Mouse (Mus musculus) CH12.LX (cell line): ENCODE data around the gene Hs1bp3. TPM values are rescaled to one million over a fixed set of nuclear protein-coding genes. Genes with fewer than 3 reads are reported as not detected.

ENCODE experiments used
- DNase-seq: peaks from one replicate; pipeline ENCODE4 v3.0.0-alpha.2; 2013; ENCODE audit errors: extremely low read depth
- H3K27ac ChIP-seq: 2 replicates; pipeline ENCODE4 v1.5.1; 2012; ENCODE audit warnings: low read depth, mild to moderate bottlenecking, control low read depth, moderate library complexity; ENCODE audit not compliant: insufficient read depth
- H3K27me3 ChIP-seq: replicated peaks from 2 replicates; pipeline ENCODE3; 2012; ENCODE audit warnings: inconsistent platforms
- H3K36me3 ChIP-seq, 2 experiments: replicated peaks in 1 of 2; 2 replicates each; pipeline versions ENCODE3 to v1.6.1; 2012; ENCODE audit warnings: inconsistent platforms in 1 of 2, low read length in 1 of 2, mild to moderate bottlenecking in 1 of 2, mixed read lengths in 1 of 2, moderate library complexity in 1 of 2; ENCODE audit not compliant: control insufficient read depth in 1 of 2, insufficient read depth in 1 of 2
- H3K4me1 ChIP-seq, 2 experiments: 2 replicates each; pipeline ENCODE4 v1.6.1; 2012; ENCODE audit warnings: inconsistent platforms in 1 of 2, moderate library complexity in 1 of 2; ENCODE audit not compliant: insufficient read depth in 2 of 2, control insufficient read depth in 1 of 2
- H3K4me2 ChIP-seq: 2 replicates; pipeline ENCODE4 v1.6.1; 2012; ENCODE audit warnings: low read depth, mild to moderate bottlenecking, control low read depth; ENCODE audit not compliant: poor library complexity, insufficient read depth, severe bottlenecking
- H3K4me3 ChIP-seq, 3 experiments: fragments of 150-350 bp in 1 of 3; sonication (generic) in 1 of 3; replicated peaks in 1 of 3; 2 replicates each; pipeline versions ENCODE3 to v1.5.1; 2011 to 2012; ENCODE audit warnings: low read depth in 2 of 3, low read length in 2 of 3, mild to moderate bottlenecking in 2 of 3, moderate library complexity in 2 of 3, control low read depth in 1 of 3, improper control_type of control experiment in 1 of 3, inconsistent platforms in 1 of 3, mixed read lengths in 1 of 3; ENCODE audit not compliant: poor library complexity in 1 of 3
- H3K79me2 ChIP-seq: replicated peaks from 2 replicates; pipeline ENCODE4 v1.6.1; 2012; ENCODE audit warnings: mild to moderate bottlenecking, moderate library complexity; ENCODE audit not compliant: control insufficient read depth, poor library complexity, insufficient read depth, severe bottlenecking; ENCODE audit errors: extremely low read depth
- H3K9ac ChIP-seq: 2 replicates; pipeline ENCODE4 v1.6.1; 2012; ENCODE audit warnings: low read depth, mild to moderate bottlenecking, control low read depth, moderate library complexity; ENCODE audit not compliant: insufficient read depth
- H3K9me3 ChIP-seq: replicated peaks from 2 replicates; pipeline ENCODE3; 2012; ENCODE audit warnings: low read length, inconsistent platforms, mixed read lengths
- BHLHE40 ChIP-seq: IDR thresholded peaks from 2 replicates; pipeline ENCODE4 v1.6.1; 2011; ENCODE audit warnings: mild to moderate bottlenecking, low read depth, low read length, improper control_type of control experiment
- CHD1 ChIP-seq: IDR thresholded peaks from 2 replicates; pipeline ENCODE4 v1.6.1; 2012; ENCODE audit warnings: low read depth, low read length, improper control_type of control experiment, inconsistent platforms
- CHD2 ChIP-seq: IDR thresholded peaks from 2 replicates; pipeline ENCODE4 v1.6.1; 2011; ENCODE audit warnings: low read length, improper control_type of control experiment
- CTCF ChIP-seq, 2 experiments: IDR thresholded peaks in 1 of 2; conservative IDR thresholded peaks in 1 of 2; 2 replicates each; pipeline ENCODE4 v1.5.1; 2011 to 2012; ENCODE audit warnings: low read depth in 2 of 2, low read length in 2 of 2, improper control_type of control experiment in 1 of 2, inconsistent platforms in 1 of 2, mild to moderate bottlenecking in 1 of 2, moderate library complexity in 1 of 2
- E2F4 ChIP-seq: IDR thresholded peaks from 2 replicates; pipeline ENCODE4 v1.6.1; 2011; ENCODE audit warnings: low read depth, low read length, improper control_type of control experiment; ENCODE audit not compliant: insufficient replicate concordance
- ELF1 ChIP-seq: IDR thresholded peaks from 2 replicates; pipeline ENCODE4 v1.6.1; 2014; ENCODE audit warnings: low read depth, mild to moderate bottlenecking, inconsistent platforms, low read length, improper control_type of control experiment
- EP300 ChIP-seq: IDR thresholded peaks from 2 replicates; pipeline ENCODE4 v1.6.1; 2011; ENCODE audit warnings: low read length, improper control_type of control experiment
- GABPA ChIP-seq: IDR thresholded peaks from 2 replicates; pipeline ENCODE4 v1.6.1; 2012; ENCODE audit warnings: low read depth, low read length, improper control_type of control experiment, inconsistent platforms; ENCODE audit not compliant: insufficient replicate concordance
- HCFC1 ChIP-seq: IDR thresholded peaks from 2 replicates; pipeline ENCODE4 v1.6.1; 2012; ENCODE audit warnings: low read depth, mild to moderate bottlenecking, inconsistent platforms, low read length, improper control_type of control experiment
- JUN ChIP-seq: IDR thresholded peaks from 2 replicates; pipeline ENCODE4 v1.6.1; 2011; ENCODE audit warnings: low read depth, mild to moderate bottlenecking, low read length, improper control_type of control experiment, moderate library complexity; ENCODE audit not compliant: insufficient read depth
- JUND ChIP-seq: conservative IDR thresholded peaks from 2 replicates; pipeline ENCODE4 v1.6.1; 2011; ENCODE audit warnings: low read depth, low read length, improper control_type of control experiment
- MAFK ChIP-seq: IDR thresholded peaks from 2 replicates; pipeline ENCODE4 v1.6.1; 2011; ENCODE audit warnings: low read length, improper control_type of control experiment; ENCODE audit not compliant: insufficient replicate concordance
- MAX ChIP-seq: IDR thresholded peaks from 2 replicates; pipeline ENCODE4 v1.6.1; 2011; ENCODE audit warnings: low read length, improper control_type of control experiment
- MEF2A ChIP-seq: IDR thresholded peaks from 2 replicates; pipeline ENCODE4 v1.6.1; 2014; ENCODE audit warnings: low read depth, mild to moderate bottlenecking, inconsistent platforms, low read length, improper control_type of control experiment, borderline replicate concordance
- MXI1 ChIP-seq: IDR thresholded peaks from 2 replicates; pipeline ENCODE4 v1.6.1; 2011; ENCODE audit warnings: mild to moderate bottlenecking, low read depth, low read length, improper control_type of control experiment
- NELFE ChIP-seq: IDR thresholded peaks from 2 replicates; pipeline ENCODE4 v1.6.1; 2011; ENCODE audit warnings: low read depth, low read length, improper control_type of control experiment
- NRF1 ChIP-seq: IDR thresholded peaks from 2 replicates; pipeline ENCODE4 v1.6.1; 2014; ENCODE audit warnings: low read depth, mild to moderate bottlenecking, inconsistent platforms, low read length, improper control_type of control experiment, moderate library complexity
- PAX5 ChIP-seq: IDR thresholded peaks from 2 replicates; pipeline ENCODE4 v1.6.1; 2012; ENCODE audit warnings: low read length, inconsistent platforms, mixed read lengths
- POLR2A ChIP-seq: IDR thresholded peaks from 2 replicates; pipeline ENCODE4 v1.6.1; 2011; ENCODE audit warnings: low read depth, mild to moderate bottlenecking, improper control_type of control experiment, low read length
- RAD21 ChIP-seq: IDR thresholded peaks from 2 replicates; pipeline ENCODE4 v1.6.1; 2011; ENCODE audit warnings: low read depth, mild to moderate bottlenecking, low read length, improper control_type of control experiment, moderate library complexity
- RCOR1 ChIP-seq: conservative IDR thresholded peaks from 2 replicates; pipeline ENCODE4 v1.6.1; 2012; ENCODE audit warnings: low read depth, mild to moderate bottlenecking, inconsistent platforms, low read length, improper control_type of control experiment
- SIN3A ChIP-seq: IDR thresholded peaks from 2 replicates; pipeline ENCODE4 v1.6.1; 2012; ENCODE audit warnings: low read length, improper control_type of control experiment, inconsistent platforms
- SMC3 ChIP-seq: IDR thresholded peaks from 2 replicates; pipeline ENCODE4 v1.6.1; 2011; ENCODE audit warnings: low read depth, low read length, improper control_type of control experiment
- TBP ChIP-seq: conservative IDR thresholded peaks from 2 replicates; pipeline ENCODE4 v1.6.1; 2011; ENCODE audit warnings: low read depth, low read length, improper control_type of control experiment
- TCF12 ChIP-seq: IDR thresholded peaks from 2 replicates; pipeline ENCODE4 v1.6.1; 2014; ENCODE audit warnings: low read depth, mild to moderate bottlenecking, inconsistent platforms, low read length, improper control_type of control experiment
- USF1 ChIP-seq: IDR thresholded peaks from 2 replicates; pipeline ENCODE4 v1.6.1; 2014; ENCODE audit warnings: low read depth, mild to moderate bottlenecking, inconsistent platforms, low read length, improper control_type of control experiment
- USF2 ChIP-seq: conservative IDR thresholded peaks from 2 replicates; pipeline ENCODE4 v1.6.1; 2011; ENCODE audit warnings: low read depth, low read length, improper control_type of control experiment
- ZC3H11A ChIP-seq: IDR thresholded peaks from 2 replicates; pipeline ENCODE4 v1.6.1; 2012; ENCODE audit warnings: low read depth, mild to moderate bottlenecking, inconsistent platforms, low read length, improper control_type of control experiment
- ZKSCAN1 ChIP-seq: IDR thresholded peaks from 2 replicates; pipeline ENCODE4 v1.6.1; 2012; ENCODE audit warnings: low read depth, inconsistent platforms, low read length, improper control_type of control experiment, borderline replicate concordance
- ZMIZ1 ChIP-seq: IDR thresholded peaks from 2 replicates; pipeline ENCODE4 v1.6.1; 2012; ENCODE audit warnings: low read depth, mild to moderate bottlenecking, inconsistent platforms, low read length, improper control_type of control experiment
- ZNF384 ChIP-seq: IDR thresholded peaks from 2 replicates; pipeline ENCODE4 v1.6.1; 2012; ENCODE audit warnings: low read depth, low read length, improper control_type of control experiment, inconsistent platforms
- dilution Hi-C: fragments of 300-500 bp; cut with MboI; formaldehyde crosslinking; loops from 2 replicates; pipeline ENCODE4 v1.14.3; 2020; ENCODE audit warnings: low sequenced_read_pairs; ENCODE audit not compliant: extremely low pct_unique_long_range_greater_than_20kb, extremely low pct_ligation_motif_present
- in situ Hi-C: fragments of 300-500 bp; cut with MboI; formaldehyde crosslinking; loops from 3 replicates; pipeline ENCODE4 v1.14.3; 2019; ENCODE audit warnings: low sequenced_read_pairs, low pct_ligation_motif_present, low pct_unique_long_range_greater_than_20kb, mixed read lengths
- polyA plus RNA-seq: library from polyadenylated mRNA; unstranded; fragments of >175 nt; gene quantifications from 2 replicates; pipeline ENCODE4 v1.2.1, GENCODE M21; 2012; ENCODE audit warnings: low read depth; ENCODE audit not compliant: insufficient read length
- total RNA-seq, 2 experiments: library from RNA; depleted of rRNA; stranded (reverse); fragments of 300-350 nt in 1 of 2; fragments of >200 nt in 1 of 2; gene quantifications; 2 replicates each; pipeline ENCODE4 v1.2.3; 2012 to 2014

Gene Hs1bp3
- total and polyA plus RNA-seq, 3 experiments, result 2.6 to 10.1 (median 4.7) TPM

DNA sequence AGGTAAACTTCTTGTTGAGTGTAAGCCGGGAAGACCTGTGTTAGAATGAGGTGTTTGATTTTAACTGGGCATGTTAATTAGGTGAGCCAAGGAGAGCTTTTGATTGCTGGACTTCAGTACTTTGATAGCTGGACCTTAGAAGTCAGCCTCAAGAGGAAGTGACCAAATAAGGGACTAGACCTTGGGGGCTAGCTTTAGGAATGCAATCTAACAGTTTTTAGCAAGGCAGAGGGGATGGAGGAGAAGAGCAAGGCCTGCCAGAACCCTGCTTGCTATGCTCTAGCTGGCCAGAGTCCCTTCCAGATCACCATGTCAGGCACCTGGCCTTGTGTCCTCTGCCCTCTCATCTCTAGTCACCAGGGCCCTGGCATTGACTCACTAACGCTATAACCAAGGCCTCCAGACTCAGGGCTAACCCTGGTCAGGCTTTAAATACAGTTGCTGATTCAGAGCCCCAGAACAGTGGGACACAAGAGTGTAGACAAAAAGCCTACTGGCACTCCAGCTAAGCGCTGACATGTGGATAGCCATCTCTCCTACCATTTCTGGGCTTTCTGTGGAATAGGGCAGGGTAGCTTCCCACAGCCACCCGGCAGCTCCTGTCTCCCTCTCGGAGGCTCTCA, 45.2 kb downstream of the Hs1bp3 start:
- TF ChIP-seq CHD2 (no peak), JUND (no peak), USF1 (no peak), MEF2A (no peak), NELFE (no peak), ZNF384 (no peak)
- dilution Hi-C loops (no loop called here), in situ Hi-C loops (no loop called here)
- no peaks in the 10 kb centered on the region for H3K36me3 ChIP-seq
- H3K4me2 ChIP-seq, result 0 out of 2 replicates have a peak overlapping the region, but pooled peaks have one; percentile 26
- no peak for DNase-seq
- no peak overlapping the region for H3K9ac ChIP-seq
- H3K27ac ChIP-seq, result peak overlapping the region; percentile 7; the same call in 1 of the 2 replicates
- no peak overlapping the region for H3K4me3 ChIP-seq
- H3K4me1 ChIP-seq, result peaks cover 19 to 48% of the 10 kb centered on the region in 2 experiments
- H3K9me3 ChIP-seq, result peaks cover 5% of the 10 kb centered on the region
- no peaks in the 10 kb centered on the region for H3K27me3 ChIP-seq
- no peaks in the 10 kb centered on the region for H3K79me2 ChIP-seq

DNA sequence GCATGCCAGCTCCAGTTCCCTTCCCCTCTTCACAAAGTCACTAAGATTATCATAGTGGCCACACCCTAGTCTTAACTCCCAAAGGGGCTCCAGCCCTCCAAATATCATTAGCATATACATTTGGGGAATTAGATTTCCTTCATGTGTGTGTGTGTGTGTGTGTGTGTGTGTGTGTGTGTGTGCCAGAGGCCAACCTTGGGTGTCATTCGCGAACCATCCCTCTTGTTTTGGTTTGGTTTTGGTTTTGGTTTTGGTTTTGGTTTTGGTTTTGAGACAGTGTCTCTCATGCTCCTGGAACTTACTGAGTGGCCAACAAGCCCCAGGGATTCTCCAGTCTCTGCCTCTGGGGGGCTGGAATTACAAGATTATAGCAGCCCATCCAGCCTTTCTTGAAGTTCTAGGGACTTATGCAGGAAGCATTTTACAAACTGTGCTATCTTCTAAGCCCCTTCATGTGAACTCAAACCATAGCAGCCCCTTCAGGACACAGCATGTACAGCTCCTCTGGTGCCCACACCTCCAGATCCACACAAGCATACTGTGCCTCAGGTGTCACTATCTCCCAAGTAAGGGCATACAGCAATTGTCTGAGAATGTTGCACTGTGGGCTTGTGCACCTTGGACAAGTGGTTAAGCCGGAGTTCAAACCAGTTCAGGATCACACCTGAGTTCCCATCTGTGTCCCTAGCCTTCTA, 46.3 kb downstream of the Hs1bp3 start:
- Histone ChIP-seq H3K4me1 (peaks cover 15 to 37% of the 10 kb centered on the region in 2 experiments), H3K4me3 (no peak overlapping the region), H3K36me3 (no peaks in the 10 kb centered on the region), H3K9me3 (peaks cover 4% of the 10 kb centered on the region), H3K27ac (peak overlapping the region; percentile 61), H3K27me3 (no peaks in the 10 kb centered on the region), H3K79me2 (no peaks in the 10 kb centered on the region), H3K4me2 (peak overlapping the region; percentile 26), H3K9ac (peak overlapping the region; percentile 7; the same call in 1 of the 2 replicates)
- peak; percentile 45 for DNase-seq
- in situ Hi-C loops (no loop called here), dilution Hi-C loops (no loop called here)
- TF ChIP-seq MXI1 (peak; percentile 73), CHD1 (0 out of 2 replicates have a peak, but pooled peaks have one; percentile 55), ELF1 (no peak), E2F4 (no peak), JUN (no peak), MAX (0 out of 2 replicates have a peak, but pooled peaks have one; percentile 44), BHLHE40 (peak; percentile 52), RAD21 (no peak; the same call in 1 of the 2 replicates), RCOR1 (no peak), TCF12 (peak; percentile 58; the same call in 1 of the 2 replicates), ZNF384 (no peak), USF2 (no peak), TBP (no peak), MAFK (no peak), ZC3H11A (no peak), GABPA (no peak), CTCF (conservative IDR thresholded peaks at IDR 0.05 in 1 of 2, IDR thresholded peaks at IDR 0.05 in 1 of 2; ENCODE audit: low read depth in 2 of 2, low read length in 2 of 2) (no peak), JUND (no peak), POLR2A (no peak), PAX5 (no peak), CHD2 (no peak), EP300 (peak; percentile 52; the same call in 1 of the 2 replicates), MEF2A (peak; percentile 72), ZKSCAN1 (no peak), SIN3A (peak; percentile 65), HCFC1 (peak; percentile 55), ZMIZ1 (no peak), NRF1 (no peak), SMC3 (peak; percentile 12; the same call in 1 of the 2 replicates), NELFE (no peak)
